Mouse (Mus musculus) heart, embryonic 11.5 days (tissue): ENCODE results near the gene H2-D1. TPM values are rescaled to one million over a fixed set of nuclear protein-coding genes. Genes with fewer than 3 reads are reported as not detected.

ENCODE experiments used
- ATAC-seq: fragments of 200-750 bp; cut with Nextera tagmentation; replicated peaks from 2 replicates; pipeline ENCODE4 v1.8.0; 2017; ENCODE audit warnings: moderate library complexity; ENCODE audit not compliant: insufficient number of reproducible peaks, low FRiP score, low TSS enrichment
- H3K27ac ChIP-seq: fragments of 300-500 bp; sonication (generic); 2 replicates; pipeline ENCODE4 v1.5.1; 2014; ENCODE audit warnings: mild to moderate bottlenecking, low read depth, low read length
- H3K27me3 ChIP-seq: fragments of 300-500 bp; sonication (generic); 2 replicates; pipeline ENCODE4 v1.6.1; 2014; ENCODE audit warnings: mild to moderate bottlenecking, low read length, mixed read lengths; ENCODE audit not compliant: control insufficient read depth, insufficient read depth
- H3K36me3 ChIP-seq: fragments of 300-500 bp; sonication (generic); 2 replicates; pipeline ENCODE4 v1.6.1; 2014; ENCODE audit warnings: mild to moderate bottlenecking, low read length, moderate library complexity, mixed read lengths; ENCODE audit not compliant: control insufficient read depth, insufficient read depth
- H3K4me1 ChIP-seq: fragments of 300-500 bp; sonication (generic); 2 replicates; pipeline ENCODE4 v1.6.1; 2014; ENCODE audit warnings: low read length; ENCODE audit not compliant: control insufficient read depth, insufficient read depth
- H3K4me2 ChIP-seq: fragments of 300-500 bp; sonication (generic); 2 replicates; pipeline ENCODE4 v1.6.1; 2014; ENCODE audit warnings: mild to moderate bottlenecking, moderate library complexity
- H3K4me3 ChIP-seq: fragments of 300-500 bp; sonication (generic); 2 replicates; pipeline ENCODE4 v1.5.1; 2014; ENCODE audit warnings: low read depth, low read length
- H3K9ac ChIP-seq: fragments of 300-500 bp; sonication (generic); 2 replicates; pipeline ENCODE4 v1.6.1; 2014; ENCODE audit warnings: mild to moderate bottlenecking, low read depth, low read length, moderate library complexity
- H3K9me3 ChIP-seq: fragments of 300-500 bp; sonication (generic); replicated peaks from 2 replicates; pipeline ENCODE4 v1.6.1; 2016; ENCODE audit warnings: low read length; ENCODE audit not compliant: control insufficient read depth
- WGBS: fragments of 180-500 bp; shearing (Covaris S2); extraction: QIAGEN DNeasy Blood & Tissue Kit; methylation state at CpG from one replicate; pipeline ENCODE4 v1.1.7; 2014; ENCODE audit not compliant: insufficient replicate concordance; 5-methylcytosine and 5-hydroxymethylcytosine counted together
- polyA plus RNA-seq: library from polyadenylated mRNA; unstranded; fragments of >200 nt; fragmentation: Nextera tagmentation; extraction: Ambion mirVana; gene quantifications from 2 replicates; pipeline ENCODE4 v1.2.1, GENCODE M21; 2014

The H2-D1 gene
- polyA plus RNA-seq, 1 experiment from 2014 or later, result 21.0 TPM

GRCm38 (mm10) chr17:35244999-35245398 is 17.5 kb upstream of the H2-D1 start:
- no peak for ATAC-seq
- Histone ChIP-seq H3K4me3 (peak overlapping the region; percentile 70; the same call in 1 of the 2 replicates), H3K9me3 (no peaks in the 10 kb centered on the region), H3K9ac (0 out of 2 replicates have a peak overlapping the region, but pooled peaks have one; percentile 94), H3K27ac (no peak overlapping the region; the same call in 1 of the 2 replicates), H3K36me3 (peaks cover 56% of the 10 kb centered on the region), H3K27me3 (no peaks in the 10 kb centered on the region), H3K4me1 (peaks cover 34% of the 10 kb centered on the region), H3K4me2 (peak overlapping the region; percentile 96)
- WGBS, result 76% methylated on average over 2 of the region's 2 CpGs

GRCm38 (mm10) chr17:35245731-35246623 is 16.6 kb upstream of the H2-D1 start:
- Histone ChIP-seq H3K9ac (no peak overlapping the region), H3K4me2 (no peak overlapping the region; the same call in 1 of the 2 replicates), H3K27ac (no peak overlapping the region), H3K36me3 (peaks cover 64% of the 10 kb centered on the region), H3K27me3 (no peaks in the 10 kb centered on the region), H3K4me3 (no peak overlapping the region), H3K4me1 (peaks cover 28% of the 10 kb centered on the region), H3K9me3 (no peaks in the 10 kb centered on the region)
- 83% methylated on average over 15 of the region's 15 CpGs for whole genome bisulfite sequencing
- ATAC-seq, result no peak

- no peak overlapping the region for H3K9ac ChIP-seq
- H3K36me3 ChIP-seq, result peaks cover 71% of the 10 kb centered on the region
- peaks cover 28% of the 10 kb centered on the region for H3K4me1 ChIP-seq
- H3K4me3 ChIP-seq, result no peak overlapping the region
- H3K9me3 ChIP-seq, result no peaks in the 10 kb centered on the region
- ATAC-seq, result no peak
- H3K4me2 ChIP-seq, result no peak overlapping the region
- no peak overlapping the region for H3K27ac ChIP-seq
- H3K27me3 ChIP-seq, result no peaks in the 10 kb centered on the region
- whole genome bisulfite sequencing, result 87% methylated on average over 7 of the region's 7 CpGs
These were observed 15.4 kb upstream of the H2-D1 start for GRCm38 (mm10) chr17:35247144-35247543.

- H3K36me3 ChIP-seq, result peaks cover 82% of the 10 kb centered on the region
- H3K9me3 ChIP-seq, result no peaks in the 10 kb centered on the region
- H3K9ac ChIP-seq, result no peak overlapping the region
- 90% methylated on average over 14 of the region's 14 CpGs for WGBS
- no peak overlapping the region for H3K27ac ChIP-seq
- ATAC-seq, result no peak
- H3K4me2 ChIP-seq, result no peak overlapping the region
- H3K27me3 ChIP-seq, result no peaks in the 10 kb centered on the region
- H3K4me3 ChIP-seq, result no peak overlapping the region
- H3K4me1 ChIP-seq, result peaks cover 20% of the 10 kb centered on the region
These were observed 13.5 kb upstream of the H2-D1 start for GRCm38 (mm10) chr17:35248986-35249385.

- no peaks in the 10 kb centered on the region for H3K27me3 ChIP-seq
- WGBS, result 93% methylated on average over 19 of the region's 19 CpGs
- peaks cover 13% of the 10 kb centered on the region for H3K4me1 ChIP-seq
- no peak overlapping the region for H3K4me2 ChIP-seq
- H3K9ac ChIP-seq, result no peak overlapping the region
- ATAC-seq, result no peak
- peaks cover 80% of the 10 kb centered on the region for H3K36me3 ChIP-seq
- no peak overlapping the region for H3K4me3 ChIP-seq
- no peaks in the 10 kb centered on the region for H3K9me3 ChIP-seq
- no peak overlapping the region for H3K27ac ChIP-seq
These were observed 12.9 kb upstream of the H2-D1 start for GRCm38 (mm10) chr17:35249451-35250197.

GRCm38 (mm10) chr17:35250348-35251120 is 12.0 kb upstream of the H2-D1 start:
- H3K4me3 ChIP-seq, result no peak overlapping the region
- no peaks in the 10 kb centered on the region for H3K9me3 ChIP-seq
- no peak overlapping the region for H3K4me2 ChIP-seq
- no peak for ATAC-seq
- 0 out of 2 replicates have a peak overlapping the region, but pooled peaks have one; percentile 10 for H3K9ac ChIP-seq
- H3K27me3 ChIP-seq, result no peaks in the 10 kb centered on the region
- H3K27ac ChIP-seq, result no peak overlapping the region
- H3K36me3 ChIP-seq, result peaks cover 71% of the 10 kb centered on the region
- 91% methylated on average over 3 of the region's 3 CpGs for WGBS
- H3K4me1 ChIP-seq, result peaks cover 5% of the 10 kb centered on the region

GRCm38 (mm10) chr17:35251162-35251719 is 11.3 kb upstream of the H2-D1 start:
- Histone ChIP-seq H3K9ac (no peak overlapping the region), H3K27ac (no peak overlapping the region), H3K4me2 (no peak overlapping the region), H3K9me3 (no peaks in the 10 kb centered on the region), H3K4me3 (no peak overlapping the region), H3K27me3 (no peaks in the 10 kb centered on the region), H3K4me1 (no peaks in the 10 kb centered on the region), H3K36me3 (peaks cover 64% of the 10 kb centered on the region)
- ATAC-seq, result no peak
- WGBS, result 83% methylated on average over 15 of the region's 15 CpGs

GRCm38 (mm10) chr17:35251981-35252380 is 10.5 kb upstream of the H2-D1 start:
- 86% methylated on average over 5 of the region's 5 CpGs for WGBS

More at GRCm38 (mm10) chr17:35251981-35252380, 10.5 kb upstream of the H2-D1 start:
- Histone ChIP-seq H3K4me3 (no peak overlapping the region), H3K4me1 (no peaks in the 10 kb centered on the region), H3K9ac (no peak overlapping the region), H3K27ac (no peak overlapping the region), H3K36me3 (peaks cover 57% of the 10 kb centered on the region), H3K9me3 (no peaks in the 10 kb centered on the region), H3K4me2 (no peak overlapping the region), H3K27me3 (no peaks in the 10 kb centered on the region)
- ATAC-seq, result no peak
